Mouse (Mus musculus): Measurements from ENCODE around the gene Mis12. TPM values are rescaled to one million over a fixed set of nuclear protein-coding genes. Genes with fewer than 3 reads are reported as not detected.

The Mis12 gene
- 1 to 10 TPM; 6.5 to 6.9 TPM for total RNA-seq (2021)

DNA sequence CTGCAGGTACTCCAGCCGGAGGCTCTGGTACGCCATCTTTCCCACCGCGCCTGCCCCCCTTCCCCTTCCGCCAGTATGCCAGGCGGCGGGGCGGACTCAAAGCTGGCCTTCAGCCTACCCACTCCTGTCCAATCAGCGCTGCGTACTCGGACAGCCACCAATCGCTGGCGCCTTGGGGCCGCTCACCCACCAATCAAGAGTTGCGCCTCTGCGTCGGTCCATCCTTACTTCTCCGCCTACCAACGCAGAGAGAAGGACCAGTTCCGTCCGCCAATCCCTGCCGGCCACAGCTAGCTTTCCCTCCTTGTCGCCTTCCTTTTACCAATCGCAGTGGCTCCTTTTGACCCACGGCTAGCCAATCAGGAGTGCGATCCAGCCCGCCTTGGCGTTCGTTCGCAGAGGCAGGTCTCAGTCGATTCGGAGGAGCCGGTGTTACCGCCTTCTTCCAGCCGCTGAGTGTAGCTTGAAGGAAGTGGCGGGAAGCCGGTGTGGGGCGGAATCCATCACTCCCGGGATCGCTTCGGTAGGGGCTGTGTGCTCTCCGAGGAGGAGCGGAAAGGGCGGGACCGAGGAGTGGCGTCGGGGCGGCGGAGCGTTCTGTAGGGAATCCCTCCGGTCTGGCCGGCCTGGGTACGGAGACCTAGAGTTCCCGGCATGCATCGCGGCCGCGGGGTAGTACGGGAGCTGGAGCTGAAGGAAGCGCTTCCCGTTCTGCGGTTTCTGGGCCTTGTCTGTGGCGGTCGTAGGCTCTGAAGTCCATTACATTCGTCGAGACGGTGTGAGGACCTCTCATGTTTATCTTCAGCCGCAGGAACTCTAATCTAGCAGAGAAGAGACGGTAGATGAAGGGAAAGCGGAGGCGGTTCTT is at the start of gene Mis12, which contains the start of gene Derl2:
Gene Mis12, plus strand, starts transcription at position 411 of the 868 bp plus-strand sequence.
Gene Derl2, minus strand, starts transcription at position 641 of the 868 bp plus-strand sequence.
- intact Hi-C loops (cut with DNase I): loop anchor here (2.0 to 10.0 kb wide), 2 partner anchors 15 to 125 kb away; partner anchors contain the start of genes Dhx33 and Nlrp1a
- peak; percentile 95 to 96 for DNase-seq

DNA sequence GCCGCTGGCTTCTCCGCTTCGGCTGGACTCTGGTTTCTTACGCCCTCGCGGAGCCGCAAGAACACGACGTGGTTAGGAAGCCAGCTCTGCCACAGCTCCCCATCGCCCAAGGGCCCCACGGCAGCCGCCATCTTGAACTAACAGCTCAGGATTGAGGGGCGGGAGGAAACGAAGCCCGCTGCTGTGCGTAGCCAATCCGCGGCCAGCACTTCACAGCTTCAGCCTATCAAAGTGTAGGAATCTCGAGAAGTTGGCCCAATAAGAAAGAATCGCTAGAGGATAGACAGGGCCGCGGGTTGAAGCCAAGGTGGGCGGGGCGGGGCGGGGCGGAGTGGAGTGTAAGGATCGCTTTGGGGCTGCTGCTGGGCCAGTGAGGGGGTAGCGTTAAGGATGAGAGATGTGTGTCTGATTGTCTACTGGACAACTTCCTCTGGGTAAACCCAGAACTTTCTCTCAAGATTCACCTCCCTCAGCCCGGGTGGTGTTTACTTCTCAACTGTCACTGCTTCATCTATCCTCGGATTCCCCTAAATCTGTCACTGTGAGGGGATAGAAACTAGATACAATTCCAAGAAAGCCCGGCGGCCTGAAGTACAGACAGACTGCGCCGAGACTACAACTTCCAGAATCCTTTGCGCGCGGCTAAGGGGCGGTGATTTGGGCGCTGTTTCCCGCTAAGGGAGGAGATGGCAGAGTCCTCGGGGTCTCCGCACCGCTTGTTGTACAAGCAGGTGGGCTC is 49.4 kb upstream of the Mis12 start, which contains the start of the genes Nup88 and Rpain:
Gene Nup88, minus strand, starts transcription at position 153 of the 739 bp plus-strand sequence.
Gene Rpain, plus strand, starts transcription at position 393 of the 739 bp plus-strand sequence.
- intact Hi-C loops (cut with DNase I): no loop called here
- DNase-seq: peak; percentile 87 to 89

DNA sequence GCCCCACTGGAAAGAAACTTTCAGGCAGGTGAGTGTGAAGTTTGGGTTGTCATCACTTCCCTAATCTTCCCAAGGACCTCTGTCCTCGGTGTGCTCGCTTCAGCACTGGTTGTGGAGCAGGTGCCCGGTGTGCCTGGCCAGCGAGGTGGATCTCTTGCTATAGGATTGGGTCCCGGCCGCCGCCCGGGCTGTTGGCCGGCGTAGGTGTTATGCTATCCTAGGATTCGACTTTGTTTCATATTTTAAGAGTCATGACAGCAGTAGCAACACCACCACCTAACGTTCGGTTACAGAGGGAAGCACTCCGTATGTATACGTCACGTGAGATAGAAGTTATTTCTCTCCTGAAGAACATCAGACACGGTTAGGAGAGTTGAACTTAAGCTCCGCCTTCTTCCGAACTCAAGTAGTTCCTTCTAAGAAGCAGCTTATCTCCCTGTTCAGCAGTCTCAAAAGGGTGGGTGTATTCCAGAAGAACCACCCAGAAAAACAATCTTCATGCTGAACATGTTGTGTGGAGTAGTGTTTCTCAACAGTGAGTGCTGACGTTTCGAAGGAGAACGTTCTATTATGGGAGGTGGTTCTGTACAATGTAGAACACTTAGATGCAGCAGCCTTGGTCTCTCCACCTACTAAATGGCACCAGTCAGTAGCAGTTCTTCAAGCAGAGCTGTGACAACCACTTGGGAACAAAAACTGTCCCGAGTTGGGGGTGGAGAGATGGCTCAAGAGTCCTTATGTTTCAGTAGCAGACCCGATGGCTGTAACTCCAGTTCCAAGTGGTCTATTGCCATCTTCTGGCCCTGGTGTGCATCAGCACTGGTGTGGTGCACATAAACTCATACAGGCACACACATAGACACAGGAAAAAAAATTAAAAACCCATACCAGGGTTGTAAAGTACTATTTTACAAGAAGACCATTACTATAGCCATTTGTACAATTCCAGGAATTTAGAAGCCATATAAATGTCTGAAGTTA is 48.6 kb upstream of the Mis12 start:
- no peak for DNase-seq
- intact Hi-C loops (cut with DNase I): no loop called here

DNA sequence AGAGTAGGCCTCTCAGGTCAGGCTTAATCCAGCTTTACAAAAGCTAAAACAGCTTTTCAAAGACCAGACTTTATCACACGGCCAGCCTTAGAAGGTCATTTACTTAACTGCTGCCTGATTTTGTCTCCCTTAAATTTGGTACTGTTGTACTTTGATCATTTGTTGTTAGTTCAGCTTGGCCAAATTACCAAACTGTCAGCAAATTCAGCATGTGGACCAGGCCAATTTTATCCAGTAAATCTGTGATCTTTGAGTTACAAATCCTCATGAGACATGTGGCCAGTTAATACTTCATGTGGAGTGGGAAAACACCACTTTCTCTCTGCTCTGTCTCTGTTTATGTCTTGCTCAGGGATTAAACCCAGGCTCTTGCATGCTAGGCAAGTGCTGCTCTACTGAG is 46.8 kb upstream of the Mis12 start:
- intact Hi-C loops (cut with DNase I): no loop called here
- DNase-seq: no peak

DNA sequence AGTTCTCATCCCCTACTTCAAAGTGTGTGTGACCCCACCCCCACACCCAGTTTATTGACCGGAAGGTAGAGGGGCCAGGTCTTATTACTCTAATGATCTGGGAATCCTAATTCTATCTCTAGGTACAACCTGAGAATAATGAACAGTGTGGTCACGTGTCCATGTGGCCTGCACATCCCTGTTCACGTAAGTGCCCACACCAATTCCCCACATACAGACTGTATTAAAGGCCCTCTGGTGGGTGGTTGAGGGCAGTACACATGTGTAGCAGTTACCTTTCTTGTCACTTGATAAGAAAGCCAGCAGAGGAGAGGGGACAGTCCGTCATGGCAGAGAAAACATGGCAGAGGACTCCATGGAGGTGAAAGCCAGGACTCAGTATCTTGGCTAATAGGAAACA is 45.5 kb upstream of the Mis12 start:
- intact Hi-C loops (cut with DNase I): no loop called here
- no peak for DNase-seq

DNA sequence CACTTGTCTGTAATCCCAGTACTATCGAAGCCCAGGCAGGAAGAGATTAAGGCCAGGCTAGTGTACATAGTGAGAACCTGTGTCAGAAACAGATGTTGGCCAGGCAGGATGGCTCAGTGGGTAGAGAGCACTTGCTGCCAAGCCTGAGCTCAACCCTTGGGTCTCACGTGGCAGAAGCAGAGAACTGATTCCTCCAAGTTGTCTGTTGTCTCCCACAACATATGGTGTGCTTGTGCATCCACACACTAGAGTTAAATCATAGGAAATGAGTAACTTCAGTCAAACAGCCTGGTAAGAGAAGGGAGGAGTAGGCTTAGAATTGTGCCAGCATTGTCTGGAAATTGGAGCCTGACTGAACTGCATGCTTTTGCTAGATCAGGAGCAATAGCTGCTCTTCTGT is 44.2 kb upstream of the Mis12 start:
- intact Hi-C loops (cut with DNase I): no loop called here

DNA sequence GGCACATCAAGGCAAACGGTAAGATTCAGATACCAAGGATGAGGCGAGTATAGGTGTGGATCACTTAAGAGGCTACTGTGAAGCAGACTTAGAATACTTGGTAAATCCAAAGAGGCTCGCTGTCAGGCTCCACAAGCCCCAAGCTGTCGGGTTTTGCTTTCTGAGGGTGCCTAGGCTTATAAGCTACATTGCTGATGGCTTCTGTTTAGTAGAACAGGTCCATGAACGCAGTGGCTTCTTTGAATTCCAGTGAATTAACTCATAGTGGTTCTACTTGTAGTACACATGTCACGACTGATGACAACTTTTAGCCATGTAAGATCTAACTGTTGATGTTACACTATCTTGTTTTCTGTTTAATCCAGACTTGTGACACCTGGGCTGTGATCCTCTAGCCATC is 42.1 kb upstream of the Mis12 start:
- no peak for DNase-seq
- intact Hi-C loops (cut with DNase I): no loop called here

More for the DNA sequence above, 44.2 kb upstream of the Mis12 start:
- no peak for DNase-seq

DNA sequence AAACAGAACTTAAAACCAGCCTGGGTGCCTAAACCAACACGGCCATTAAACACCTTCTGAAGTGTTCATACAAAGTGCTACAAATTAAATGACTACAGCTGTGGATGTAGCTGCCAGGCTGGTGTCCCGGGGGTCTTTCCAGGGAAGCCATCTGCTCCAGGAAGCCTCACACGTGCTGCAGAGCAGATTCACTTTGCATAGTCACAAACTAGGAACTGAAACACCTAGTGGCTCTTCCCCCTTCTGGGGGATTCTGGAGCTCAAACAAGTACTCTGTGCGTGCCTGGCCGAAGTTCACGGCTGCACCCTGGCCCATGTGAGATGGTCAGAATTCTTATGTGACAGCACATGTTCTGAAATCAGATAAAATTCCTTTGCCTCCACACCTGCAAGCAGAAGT is 39.2 kb upstream of the Mis12 start:
- intact Hi-C loops (cut with DNase I): no loop called here

DNA sequence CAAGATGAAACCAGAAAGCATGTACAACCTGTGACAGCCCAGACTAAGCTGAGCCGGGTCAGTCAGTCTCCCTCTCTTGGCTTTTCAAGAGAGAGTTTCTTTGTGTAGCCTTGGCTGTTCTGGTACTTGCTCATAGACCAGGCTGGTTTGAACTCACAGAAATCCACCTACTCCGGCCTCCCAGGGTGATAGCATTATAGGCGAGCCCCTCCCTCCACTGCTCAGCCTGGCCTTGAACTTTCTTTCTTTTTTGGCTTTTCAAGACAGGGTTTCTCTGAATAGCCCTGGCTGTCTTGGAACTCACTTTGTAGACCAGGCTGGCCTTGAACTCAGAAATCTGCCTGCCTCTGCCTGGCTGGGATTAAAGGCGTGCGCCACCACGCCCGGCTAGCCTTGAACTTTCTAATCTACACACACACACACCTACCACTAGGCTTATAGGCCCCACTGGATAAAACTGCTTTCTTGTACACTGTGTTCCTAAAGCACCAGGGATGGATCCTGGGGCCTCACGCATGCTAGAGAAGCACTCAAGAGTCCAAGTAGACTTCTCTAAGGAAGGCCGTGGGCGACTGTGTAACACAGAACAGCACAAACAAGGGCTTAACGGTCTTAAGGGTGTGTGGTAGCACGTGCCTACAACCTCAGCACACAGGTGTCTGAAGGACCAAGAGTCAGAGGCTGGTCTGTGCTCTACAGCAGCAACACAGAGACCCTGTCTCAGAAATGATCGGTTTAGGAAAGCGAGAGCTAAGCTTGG is 38.5 kb upstream of the Mis12 start:
- intact Hi-C loops (cut with DNase I): no loop called here

More for the DNA sequence above, 39.2 kb upstream of the Mis12 start:
- no peak for DNase-seq

DNA sequence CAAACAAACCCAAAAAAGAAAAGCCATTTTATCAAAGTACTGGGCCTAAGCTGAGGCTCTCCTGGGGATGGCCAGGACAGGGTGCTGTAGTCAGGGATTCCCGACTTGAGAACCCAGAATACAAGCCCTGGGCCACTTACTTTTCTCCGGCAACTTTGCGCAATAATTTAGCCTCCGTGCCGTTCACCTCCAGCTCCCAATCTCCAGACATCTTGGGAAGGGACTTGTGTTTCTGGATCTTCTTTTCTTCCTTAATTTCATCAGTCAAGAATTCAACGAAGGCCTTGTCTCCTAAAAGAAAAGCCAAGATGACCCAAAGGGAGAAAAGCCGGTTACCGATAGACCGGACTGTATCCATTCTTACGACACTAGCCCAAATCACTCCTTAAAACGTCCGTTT is 37.4 kb upstream of the Mis12 start:
- DNase-seq: no peak
- intact Hi-C loops (cut with DNase I): no loop called here

More for the DNA sequence above, 38.5 kb upstream of the Mis12 start:
- DNase-seq: no peak

DNA sequence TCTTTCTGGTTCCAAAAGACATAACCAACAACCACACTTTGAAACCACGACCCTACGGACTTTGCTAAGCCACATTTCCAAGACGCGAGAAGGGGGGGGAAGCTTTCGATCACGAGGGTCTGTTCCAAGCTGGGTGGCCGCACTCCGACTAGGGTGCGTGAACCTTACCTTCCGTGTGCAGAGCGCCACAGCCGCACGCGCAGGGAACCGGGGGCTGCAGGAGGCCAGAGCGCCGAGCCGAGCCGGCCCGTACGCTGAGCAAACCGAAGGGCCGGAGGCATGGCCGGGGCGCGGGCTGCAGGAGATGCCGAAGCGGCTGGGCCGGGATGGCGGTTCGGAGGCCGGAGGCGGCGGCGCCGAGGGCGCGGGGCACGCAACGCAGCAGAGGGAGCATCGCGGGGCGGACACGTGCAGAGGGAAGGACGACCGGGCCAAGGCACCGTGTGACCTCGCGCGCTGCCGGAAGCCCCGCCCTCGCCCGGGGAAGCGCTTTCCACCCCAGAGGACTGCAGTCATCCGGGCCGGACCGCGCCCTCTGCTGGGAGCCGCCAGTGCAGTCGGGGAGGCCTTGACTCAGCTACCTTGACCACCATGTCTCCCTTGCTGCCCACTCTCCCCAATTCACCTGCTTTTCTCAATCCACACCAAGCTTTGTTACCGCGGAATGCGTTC is 36.7 kb upstream of the Mis12 start, which contains the start of gene C1qbp:
Gene C1qbp, minus strand, starts transcription at position 470 of the 672 bp plus-strand sequence.
- intact Hi-C loops (cut with DNase I): loop anchor here (1.0 kb wide), 1 partner anchor 70 kb away; no protein-coding TSS in a partner anchor
- DNase-seq: peak; percentile 96 to 98

DNA sequence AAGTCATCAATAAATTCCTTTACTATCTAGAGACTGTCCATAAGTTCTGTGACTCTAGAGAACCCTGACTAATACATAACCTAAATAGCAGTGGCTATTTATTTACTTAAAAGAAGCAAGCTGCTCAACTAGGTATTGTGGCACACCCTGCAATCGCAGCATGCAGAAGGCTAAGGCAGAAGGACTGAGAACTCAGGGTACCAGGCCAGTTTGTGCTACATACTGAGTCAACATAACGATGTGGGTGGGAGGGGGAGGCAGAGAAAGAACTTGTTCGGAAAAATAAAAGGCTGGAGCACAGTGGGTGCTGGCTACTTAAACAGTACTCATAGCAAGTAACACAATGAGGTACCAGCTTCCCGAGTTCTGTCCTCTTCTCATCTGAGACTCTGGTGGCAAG is 18.2 kb upstream of the Mis12 start:
- intact Hi-C loops (cut with DNase I): no loop called here
- no peak for DNase-seq

DNA sequence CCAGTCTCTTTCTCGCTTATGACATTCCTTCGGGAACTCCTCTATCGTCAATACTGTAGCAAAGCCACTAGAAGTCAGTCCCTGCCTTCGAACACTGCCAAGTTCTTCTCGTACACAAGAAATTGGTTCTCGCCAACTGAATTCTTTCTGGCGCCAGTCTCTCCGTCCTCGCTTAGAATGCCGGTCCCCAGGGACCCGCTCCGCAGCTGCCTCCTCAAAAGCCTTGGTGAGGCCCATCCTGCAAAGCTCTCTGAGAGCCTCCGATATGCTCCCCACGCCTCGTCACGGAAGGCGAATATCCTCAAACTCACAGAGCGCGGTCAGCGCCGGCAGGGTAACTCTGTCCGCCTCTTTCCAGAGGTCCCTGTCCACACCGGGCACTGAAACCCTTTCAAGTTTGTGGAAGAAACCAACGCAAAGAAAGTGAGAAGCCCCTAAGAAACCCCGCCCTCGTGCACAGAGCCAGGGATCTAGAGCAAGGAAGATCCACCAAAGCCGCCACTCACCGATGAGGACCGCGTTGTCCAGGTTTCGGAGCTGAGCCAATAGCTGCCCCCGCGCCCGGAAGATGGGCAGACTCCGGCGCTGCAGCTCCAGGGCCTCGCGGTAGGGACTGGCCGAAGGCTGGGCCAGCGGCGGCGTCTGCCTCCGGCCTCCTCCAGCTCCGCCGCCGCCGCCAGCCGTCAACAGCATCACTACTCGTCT is 15.6 kb upstream of the Mis12 start:
- no peak for DNase-seq
- intact Hi-C loops (cut with DNase I): loop anchor here (2.0 kb wide), 2 partner anchors 15 to 19 kb away; partner anchors contain the start of genes Derl2 and Mis12

DNA sequence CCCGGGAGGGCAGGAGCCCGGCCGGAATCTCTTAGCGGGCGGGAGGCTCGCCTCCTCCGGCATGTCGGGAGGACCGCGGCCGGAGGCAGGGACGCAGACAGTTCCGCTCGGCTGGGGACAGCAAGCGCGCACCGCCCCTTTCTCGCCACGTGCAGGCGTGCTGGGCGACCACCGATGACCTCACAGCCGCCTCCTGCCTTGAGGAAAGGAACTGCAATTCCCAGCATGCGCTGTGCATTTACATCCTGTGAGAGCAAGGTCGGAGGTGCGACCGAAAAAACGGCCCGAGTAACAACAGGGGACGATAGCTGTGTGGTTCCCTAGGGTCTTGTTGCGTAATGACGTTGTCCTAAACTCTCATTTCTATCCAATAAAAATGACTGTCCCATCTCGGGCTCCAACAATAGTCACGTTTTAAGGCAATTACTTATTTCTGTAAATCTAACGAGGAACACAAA is 15.1 kb upstream of the Mis12 start, which contains the start of gene Dhx33:
Gene Dhx33, minus strand, starts transcription at position 122 of the 458 bp plus-strand sequence.
- intact Hi-C loops (cut with DNase I): loop anchor here (2.0 kb wide), 1 partner anchor 14 kb away; the partner anchor contains the start of genes Derl2 and Mis12
- DNase-seq: peak; percentile 93 to 94

DNA sequence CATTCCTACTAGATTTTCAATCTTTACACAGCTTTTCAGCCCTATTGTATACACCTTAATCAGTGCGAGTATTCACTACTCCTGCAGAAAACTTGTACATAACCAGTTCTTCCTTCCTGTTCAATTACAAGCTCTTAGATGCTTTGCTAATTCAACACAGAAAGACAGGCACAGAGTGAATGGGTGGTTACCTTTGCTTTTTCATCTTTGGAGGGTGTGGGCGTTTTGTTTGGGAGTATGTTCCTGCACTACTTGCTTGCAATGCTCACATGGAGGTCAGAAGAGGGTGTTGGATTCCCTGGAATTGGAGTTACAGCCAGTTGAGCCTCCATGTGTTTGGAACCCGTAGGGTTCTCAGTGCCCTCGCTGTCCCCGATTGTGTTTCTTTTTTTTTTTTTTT is 14.4 kb upstream of the Mis12 start:
- intact Hi-C loops (cut with DNase I): loop anchor here (2.0 kb wide), 1 partner anchor 14 kb away; the partner anchor contains the start of genes Derl2 and Mis12
- no peak for DNase-seq

DNA sequence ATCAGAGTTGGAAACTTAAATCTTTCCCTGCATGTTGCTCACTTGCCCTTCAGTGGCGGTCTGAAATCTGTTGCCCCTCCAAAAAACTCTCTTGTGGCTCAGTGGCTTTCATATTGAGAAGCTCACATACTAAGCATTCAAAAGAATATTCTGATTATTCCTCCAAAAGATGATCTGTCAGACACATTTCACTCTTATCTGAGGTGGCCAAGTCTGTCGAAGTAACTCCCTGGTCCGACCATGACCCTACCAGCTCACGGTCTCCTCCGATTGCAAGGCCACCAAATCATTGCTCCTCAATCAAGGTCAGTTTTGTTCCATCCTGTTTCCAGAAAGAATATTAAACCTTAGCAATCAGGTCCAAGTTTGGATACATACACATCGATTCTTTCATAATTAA is 12.4 kb upstream of the Mis12 start:
- intact Hi-C loops (cut with DNase I): no loop called here

DNA sequence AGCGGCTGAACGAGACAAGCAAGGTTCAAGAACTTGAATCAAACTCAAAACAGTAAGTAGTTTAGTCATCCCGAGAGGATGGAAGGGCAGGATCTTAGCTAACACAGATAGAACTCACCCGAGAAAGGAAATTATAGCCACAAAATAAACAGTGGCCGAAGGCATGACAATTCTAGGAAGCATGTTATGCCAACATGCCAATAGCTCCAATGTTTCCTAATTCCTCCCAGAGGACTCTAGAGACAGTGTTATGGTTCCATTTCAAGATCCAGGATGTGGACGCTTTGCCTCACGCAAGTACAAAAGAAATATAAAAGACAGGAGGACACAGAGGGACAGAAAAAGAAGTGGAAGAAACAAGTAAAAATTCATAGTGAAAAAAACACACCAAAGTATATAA is 11.6 kb upstream of the Mis12 start:
- DNase-seq: no peak
- intact Hi-C loops (cut with DNase I): no loop called here

More for the DNA sequence above, 12.4 kb upstream of the Mis12 start:
- no peak for DNase-seq

DNA sequence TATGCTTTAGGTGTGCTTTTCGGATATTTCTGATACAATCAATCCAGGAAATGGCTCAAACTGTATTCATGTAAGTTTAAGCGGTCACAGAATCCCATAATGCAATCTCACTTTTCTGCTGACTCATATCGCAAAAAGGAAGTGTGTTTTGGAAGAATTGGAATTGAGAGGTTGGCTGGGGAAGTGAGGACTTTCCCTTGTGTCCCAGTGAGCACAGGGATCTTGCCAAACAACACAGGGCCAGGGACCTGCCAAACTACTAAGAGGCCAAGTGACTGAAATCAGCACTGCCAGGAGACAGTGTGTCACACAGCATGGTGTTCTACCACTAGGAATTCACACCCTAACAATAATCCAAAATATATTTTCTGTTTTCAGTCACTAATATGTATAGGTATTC is 11.1 kb upstream of the Mis12 start:
- intact Hi-C loops (cut with DNase I): no loop called here
- DNase-seq: peak; percentile 34 to 39

Data from heart, postnatal 36 days (tissue).